8 mouse cellular contexts compared by ENCODE assay signal in genomic region chr9:42196552-42196951, GRCm38 (mm10).
A peak's percentile ranks its signal among the peaks of the same experiment; 100 is the strongest.
DNase-seq lines count a peak whose midpoint lies in the region; ATAC-seq and TF ChIP-seq lines count a peak whose summit lies in the region.

No protein-coding gene starts in this region.

- H3K27ac ChIP-seq in limb, embryonic 14.5 days (replicated peaks; ENCODE audit: low read depth, low read length) = no peak overlapping the region
- H3K27ac ChIP-seq in forebrain, postnatal 0 days (ENCODE audit: low read depth, low read length) = no peak overlapping the region
- H3K27ac ChIP-seq in hindbrain, embryonic 10.5 days = no peak overlapping the region

- no peak for TF ChIP-seq POLR2A in limb, embryonic 14.5 days (IDR thresholded peaks at IDR 0.05; ENCODE audit: borderline replicate concordance, extremely low read depth, insufficient read depth, insufficient read length)

- H3K9me3 ChIP-seq in limb, embryonic 14.5 days (ENCODE audit: control insufficient read depth, low read length) = no peaks in the 10 kb centered on the region
- no peaks in the 10 kb centered on the region for H3K9me3 ChIP-seq in forebrain, postnatal 0 days (ENCODE audit: low read length)
- 0 out of 2 replicates have a peak, but pooled peaks cover 5% of the 10 kb centered on the region for H3K9me3 ChIP-seq in hindbrain, embryonic 10.5 days

- no peaks in the 10 kb centered on the region for H3K27me3 ChIP-seq in limb, embryonic 14.5 days (ENCODE audit: control insufficient read depth, insufficient read depth, low read length)
- no peaks in the 10 kb centered on the region for H3K27me3 ChIP-seq in forebrain, postnatal 0 days (ENCODE audit: insufficient read depth, low read length)
- 0 out of 2 replicates have a peak, but pooled peaks cover 3% of the 10 kb centered on the region for H3K27me3 ChIP-seq in hindbrain, embryonic 10.5 days (ENCODE audit: insufficient read depth, poor library complexity, severe bottlenecking)

- DNase-seq in right cerebral cortex, postnatal 10 days (ENCODE audit: low spot score in 2 of 2) = peak; percentile 60 to 65
- DNase-seq in right cerebral cortex, adult 18-20 months = no peak
- DNase-seq in forelimb bud, embryonic 11.5 days (ENCODE audit: low read depth, low spot score) = peak; percentile 60
- peak; percentile 74 for DNase-seq in limb, embryonic 14.5 days (ENCODE audit: low spot score)
- DNase-seq in urinary bladder, postnatal 25 days (ENCODE audit: low spot score) = peak; percentile 81
- DNase-seq in forebrain, postnatal 0 days = no peak
- no peak for DNase-seq in hindbrain, embryonic 10.5 days (ENCODE audit: low spot score)

- H3K36me3 ChIP-seq in limb, embryonic 14.5 days (ENCODE audit: control insufficient read depth, insufficient read depth, low read length) = no peaks in the 10 kb centered on the region
- no peaks in the 10 kb centered on the region for H3K36me3 ChIP-seq in forebrain, postnatal 0 days (ENCODE audit: insufficient read depth)
- no peaks in the 10 kb centered on the region for H3K36me3 ChIP-seq in hindbrain, embryonic 10.5 days

- H3K4me1 ChIP-seq in limb, embryonic 14.5 days (ENCODE audit: control insufficient read depth, insufficient read depth, low read length) = no peaks in the 10 kb centered on the region
- no peaks in the 10 kb centered on the region for H3K4me1 ChIP-seq in forebrain, postnatal 0 days (ENCODE audit: insufficient read depth)
- H3K4me1 ChIP-seq in hindbrain, embryonic 10.5 days (replicated peaks) = peaks cover 14% of the 10 kb centered on the region

- no peak for TF ChIP-seq CTCF in forebrain, postnatal 0 days (IDR thresholded peaks at IDR 0.05; ENCODE audit: low read depth)

- no peak overlapping the region for H3K9ac ChIP-seq in limb, embryonic 14.5 days (ENCODE audit: low read depth, low read length, severe bottlenecking)
- no peak overlapping the region for H3K9ac ChIP-seq in forebrain, postnatal 0 days

- WGBS in limb, embryonic 14.5 days = 44% methylated on average over 4 of the region's 4 CpGs
- WGBS in forebrain, postnatal 0 days = 64% methylated on average over 4 of the region's 4 CpGs
- 65% methylated on average over 4 of the region's 4 CpGs for WGBS in hindbrain, embryonic 10.5 days

- no peak overlapping the region for H3K4me2 ChIP-seq in limb, embryonic 14.5 days (replicated peaks; ENCODE audit: low read depth, low read length, severe bottlenecking)
- H3K4me2 ChIP-seq in forebrain, postnatal 0 days (ENCODE audit: low read depth) = no peak overlapping the region

- no peak overlapping the region for H3K4me3 ChIP-seq in limb, embryonic 14.5 days (replicated peaks; ENCODE audit: low read length)
- H3K4me3 ChIP-seq in forebrain, postnatal 0 days (ENCODE audit: low read depth, low read length) = no peak overlapping the region
- H3K4me3 ChIP-seq in hindbrain, embryonic 10.5 days = no peak overlapping the region

- ATAC-seq in limb, embryonic 14.5 days (ENCODE audit: low FRiP score, low read depth) = no peak
- no peak for ATAC-seq in CD4-positive, CD25-positive, alpha-beta regulatory T cell, adult 4 months
- ATAC-seq in forebrain, postnatal 0 days = no peak

Comparison
In these comparisons a context has a peak if more than half of its experiments do, and no peak if none do; other contexts are left out.
1. DNase-seq: peak in right cerebral cortex, postnatal 10 days (2 of 2), forelimb bud, embryonic 11.5 days (single experiment), limb, embryonic 14.5 days (single experiment) and urinary bladder, postnatal 25 days (single experiment); none in right cerebral cortex, adult 18-20 months (single experiment), forebrain, postnatal 0 days (single experiment) and hindbrain, embryonic 10.5 days (single experiment).